ENCODE assay signal across 8 mouse cellular contexts in the genomic region with DNA sequence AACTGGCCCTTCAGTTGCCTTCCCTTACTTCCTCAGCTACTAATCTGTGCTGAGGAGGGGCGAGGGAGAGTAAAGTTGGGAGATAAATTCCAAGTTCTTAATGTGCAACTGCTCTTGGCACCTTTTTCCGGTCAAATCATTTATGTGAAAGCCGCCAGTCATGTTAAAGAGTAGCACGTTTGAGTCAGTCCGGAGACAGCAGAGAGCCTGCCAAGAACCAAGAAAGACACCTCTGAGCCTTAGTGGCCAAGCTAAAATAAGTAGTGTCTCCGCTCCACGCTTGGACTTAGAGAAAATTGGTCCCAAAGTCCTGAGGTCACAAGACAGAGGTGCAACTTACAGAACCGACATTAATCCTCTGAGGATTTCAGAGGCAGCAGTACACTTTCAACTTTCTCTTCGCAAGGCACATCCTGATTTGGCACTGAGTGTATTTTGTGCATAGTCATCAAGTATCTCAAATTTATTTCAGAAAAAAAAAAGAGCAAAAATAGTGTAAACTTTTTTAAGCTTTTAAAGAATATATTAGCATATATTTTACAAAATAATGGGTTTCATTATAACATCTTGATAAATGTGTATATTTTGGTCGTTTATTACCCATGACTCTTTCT. TPM values are rescaled to one million over a fixed set of nuclear protein-coding genes. Genes with fewer than 3 reads are reported as not detected.
DNase-seq lines count a peak whose midpoint lies in the region; ATAC-seq and TF ChIP-seq lines count a peak whose summit lies in the region.

No protein-coding gene starts in this region.

- DNase-seq in left cerebral cortex, adult 2 months (ENCODE audit: extremely low spot score in 1 of 2, low spot score in 2 of 2), result no peak
- DNase-seq in left cerebral cortex, adult 18-20 months (ENCODE audit: low spot score in 2 of 2), result no peak
- no peak for DNase-seq in intestine, embryonic 14.5 days (ENCODE audit: low spot score)
- no peak for DNase-seq in midbrain, embryonic 14.5 days
- DNase-seq in gastrocnemius, postnatal 4 days (ENCODE audit: low spot score in 2 of 2), result no peak
- no peak for DNase-seq in frontal cortex, postnatal 25 days (ENCODE audit: low spot score in 2 of 2)
- DNase-seq in Muller cell, postnatal 12 days (ENCODE audit: inconsistent ontology term), result no peak

- no peak; the same call in 1 of the 2 replicates for ATAC-seq in embryonic facial prominence, embryonic 12.5 days (ENCODE audit: insufficient number of reproducible peaks, insufficient read depth, low FRiP score, low TSS enrichment)
- 0 out of 2 replicates have a peak, but pooled peaks have one; percentile 3 for ATAC-seq in intestine, embryonic 14.5 days (replicated peaks; ENCODE audit: low FRiP score, low TSS enrichment, low read depth)
- ATAC-seq in midbrain, embryonic 14.5 days (ENCODE audit: low FRiP score, low TSS enrichment), result no peak

- H3K36me3 ChIP-seq in embryonic facial prominence, embryonic 12.5 days, result no peaks in the 10 kb centered on the region
- H3K36me3 ChIP-seq in intestine, embryonic 14.5 days (ENCODE audit: control insufficient read depth, insufficient read depth, low read length), result no peaks in the 10 kb centered on the region
- H3K36me3 ChIP-seq in midbrain, embryonic 14.5 days (ENCODE audit: control insufficient read depth, insufficient read depth, low read length), result no peaks in the 10 kb centered on the region

- intact Hi-C loops in left cerebral cortex, adult 2 months (cut with DNase I), result loop anchor here (10.0 kb wide), 1 partner anchor 417 kb away; no protein-coding TSS in a partner anchor

- peak overlapping the region; percentile 98 for H3K4me2 ChIP-seq in embryonic facial prominence, embryonic 12.5 days (replicated peaks)
- peak overlapping the region; percentile 80 for H3K4me2 ChIP-seq in intestine, embryonic 14.5 days (ENCODE audit: low read length)
- H3K4me2 ChIP-seq in midbrain, embryonic 14.5 days (ENCODE audit: low read length), result peak overlapping the region; percentile 96

- TF ChIP-seq CTCF in left cerebral cortex, adult 2 months (IDR thresholded peaks at IDR 0.05), result no peak

- no peaks in the 10 kb centered on the region for H3K4me1 ChIP-seq in embryonic facial prominence, embryonic 12.5 days
- H3K4me1 ChIP-seq in intestine, embryonic 14.5 days (replicated peaks; ENCODE audit: control insufficient read depth, insufficient read depth, low read length), result peaks cover 9% of the 10 kb centered on the region; the same call in 1 of the 2 replicates
- no peaks in the 10 kb centered on the region for H3K4me1 ChIP-seq in midbrain, embryonic 14.5 days (ENCODE audit: control insufficient read depth, insufficient read depth, low read length)

- H3K9ac ChIP-seq in embryonic facial prominence, embryonic 12.5 days, result peak overlapping the region; percentile 33; the same call in 1 of the 2 replicates
- peak overlapping the region; percentile 43 for H3K9ac ChIP-seq in intestine, embryonic 14.5 days (ENCODE audit: low read length)
- H3K9ac ChIP-seq in midbrain, embryonic 14.5 days (replicated peaks; ENCODE audit: low read length), result no peak overlapping the region

- WGBS in embryonic facial prominence, embryonic 12.5 days, result 15% methylated on average over 10 of the region's 10 CpGs
- WGBS in intestine, embryonic 14.5 days, result 12% methylated on average over 10 of the region's 10 CpGs
- WGBS in midbrain, embryonic 14.5 days, result 12% methylated on average over 10 of the region's 10 CpGs

- H3K4me3 ChIP-seq in left cerebral cortex, adult 2 months, result peak overlapping the region; percentile 100
- peak overlapping the region; percentile 71 for H3K4me3 ChIP-seq in embryonic facial prominence, embryonic 12.5 days
- peak overlapping the region; percentile 55 for H3K4me3 ChIP-seq in intestine, embryonic 14.5 days (ENCODE audit: low read depth, low read length)
- H3K4me3 ChIP-seq in midbrain, embryonic 14.5 days (replicated peaks; ENCODE audit: low read depth, low read length), result peak overlapping the region; percentile 69

- H3K9me3 ChIP-seq in embryonic facial prominence, embryonic 12.5 days, result no peaks in the 10 kb centered on the region
- H3K9me3 ChIP-seq in intestine, embryonic 14.5 days (ENCODE audit: control insufficient read depth, low read length), result no peaks in the 10 kb centered on the region
- no peaks in the 10 kb centered on the region for H3K9me3 ChIP-seq in midbrain, embryonic 14.5 days (ENCODE audit: control insufficient read depth, low read length)

- H3K27ac ChIP-seq in left cerebral cortex, adult 2 months, result no peak overlapping the region
- H3K27ac ChIP-seq in embryonic facial prominence, embryonic 12.5 days, result no peak overlapping the region
- H3K27ac ChIP-seq in intestine, embryonic 14.5 days (ENCODE audit: low read depth), result no peak overlapping the region; the same call in 1 of the 2 replicates
- H3K27ac ChIP-seq in midbrain, embryonic 14.5 days (replicated peaks; ENCODE audit: low read depth, low read length), result no peak overlapping the region

- peaks cover 7% of the 10 kb centered on the region; the same call in 1 of the 2 replicates for H3K27me3 ChIP-seq in embryonic facial prominence, embryonic 12.5 days
- H3K27me3 ChIP-seq in intestine, embryonic 14.5 days (replicated peaks; ENCODE audit: control insufficient read depth, insufficient read depth, low read length), result 0 out of 2 replicates have a peak, but pooled peaks cover 5% of the 10 kb centered on the region
- peaks cover 7% of the 10 kb centered on the region; the same call in 1 of the 2 replicates for H3K27me3 ChIP-seq in midbrain, embryonic 14.5 days (ENCODE audit: control insufficient read depth, insufficient read depth, low read length)

RNA-seq across cellular contexts. Expression of a gene that starts 0.8 kb away (rescaled TPM):
- 10 to 100 TPM; 83.8 to 86.7 TPM for total RNA-seq in left cerebral cortex, adult 2 months (2021)
- total RNA-seq in left cerebral cortex, adult 18-20 months (2021), result 10 to 100 TPM; 78.6 to 89.0 TPM
- polyA plus RNA-seq in embryonic facial prominence, embryonic 12.5 days (2016; fragmentation: Nextera tagmentation; extraction: Ambion mirVana), result 6.5 and 8.5 TPM in 2 replicates
- 16.3 and 18.0 TPM in 2 replicates for polyA plus RNA-seq in intestine, embryonic 14.5 days (2014; fragmentation: Nextera tagmentation; extraction: Ambion mirVana)
- 8.6 and 11.7 TPM in 2 replicates for polyA plus RNA-seq in midbrain, embryonic 14.5 days (2014; fragmentation: Nextera tagmentation; extraction: Ambion mirVana)
- total RNA-seq in gastrocnemius, postnatal 4 days (2021), result 10 to 100 TPM; 17.4 to 17.7 TPM

Comparison
In these comparisons a context has a peak if more than half of its experiments do, and no peak if none do; other contexts are left out.
1. RNA of a gene that starts 0.8 kb away (total RNA-seq): 78.6 to 89.0 TPM in left cerebral cortex, adult 18-20 months and 83.8 to 86.7 TPM in left cerebral cortex, adult 2 months; 17.4 to 17.7 TPM in gastrocnemius, postnatal 4 days; every median in the first group is over 4 times any median in the second.
2. Peak in every context shown above with its lines, with median percentiles within 50 percentile points of each other: H3K4me3 ChIP-seq and H3K4me2 ChIP-seq.